Mouse (Mus musculus): ENCODE measurements around the gene Vasp. TPM values are rescaled to one million over a fixed set of nuclear protein-coding genes. Genes with fewer than 3 reads are reported as not detected.

Gene Vasp
- polyA plus RNA-seq, 1 experiment from 2014 or later = 57.6 TPM

GRCm38 (mm10) chr7:19253437-19253836 lies 18.2 kb downstream of the Vasp start:
- no peaks in the 10 kb centered on the region for H3K4me1 ChIP-seq (ENCODE audit: control insufficient read depth, insufficient read depth, low read length)
- H3K36me3 ChIP-seq (ENCODE audit: control insufficient read depth, insufficient read depth, low read length) = peaks cover 7% of the 10 kb centered on the region; the same call in 1 of the 2 replicates
- WGBS = 73% methylated on average over 5 of the region's 5 CpGs
- no peak overlapping the region for H3K27ac ChIP-seq (ENCODE audit: low read depth, low read length)
- no peak overlapping the region for H3K4me2 ChIP-seq (ENCODE audit: low read depth)
- DNase-seq (ENCODE audit: low spot score) (no peak), ATAC-seq (ENCODE audit: insufficient read depth, low FRiP score, low TSS enrichment) (no peak)
- H3K9me3 ChIP-seq (ENCODE audit: control insufficient read depth, low read length) = no peaks in the 10 kb centered on the region
- H3K4me3 ChIP-seq (ENCODE audit: low read depth, low read length) = no peak overlapping the region
- H3K9ac ChIP-seq (ENCODE audit: low read length) = no peak overlapping the region
- H3K27me3 ChIP-seq (ENCODE audit: control insufficient read depth, insufficient read depth, low read length) = no peaks in the 10 kb centered on the region

GRCm38 (mm10) chr7:19252078-19252477 lies 19.5 kb downstream of the Vasp start:
- Histone ChIP-seq H3K9ac (ENCODE audit: low read length) (no peak overlapping the region), H3K4me3 (ENCODE audit: low read depth, low read length) (no peak overlapping the region), H3K27ac (ENCODE audit: low read depth, low read length) (no peak overlapping the region), H3K27me3 (ENCODE audit: control insufficient read depth, insufficient read depth, low read length) (no peaks in the 10 kb centered on the region), H3K4me2 (ENCODE audit: low read depth) (no peak overlapping the region), H3K36me3 (ENCODE audit: control insufficient read depth, insufficient read depth, low read length) (peaks cover 5% of the 10 kb centered on the region; the same call in 1 of the 2 replicates), H3K4me1 (ENCODE audit: control insufficient read depth, insufficient read depth, low read length) (no peaks in the 10 kb centered on the region), H3K9me3 (ENCODE audit: control insufficient read depth, low read length) (no peaks in the 10 kb centered on the region)
- WGBS = 81% methylated on average over 4 of the region's 4 CpGs
- ATAC-seq (ENCODE audit: insufficient read depth, low FRiP score, low TSS enrichment) (no peak), DNase-seq (ENCODE audit: low spot score) (no peak)

DNA sequence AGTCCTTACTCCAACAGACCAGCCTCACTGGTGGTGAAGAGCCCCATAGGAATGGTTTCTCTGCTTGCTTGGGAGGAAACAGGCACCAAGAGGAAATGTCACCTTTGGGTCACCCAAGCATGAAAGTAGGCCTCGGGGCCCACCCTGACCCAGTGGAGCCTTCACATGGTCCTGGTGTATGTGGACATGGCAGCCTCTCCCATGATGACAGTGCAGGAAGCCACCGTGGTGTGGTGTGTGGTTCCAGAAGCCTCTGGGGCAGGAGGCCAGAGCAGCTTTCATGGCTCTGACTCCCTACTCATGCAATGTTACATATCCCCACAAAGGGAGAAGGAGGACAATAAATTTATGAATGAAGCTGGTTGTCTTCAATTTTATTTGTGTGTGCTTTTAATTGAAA lies 24.1 kb downstream of the Vasp start:
- H3K4me1 ChIP-seq (ENCODE audit: control insufficient read depth, insufficient read depth, low read length) = no peaks in the 10 kb centered on the region
- H3K27me3 ChIP-seq (ENCODE audit: control insufficient read depth, insufficient read depth, low read length) = no peaks in the 10 kb centered on the region
- H3K4me2 ChIP-seq (ENCODE audit: low read depth) = no peak overlapping the region
- no peak overlapping the region for H3K9ac ChIP-seq (ENCODE audit: low read length)
- H3K9me3 ChIP-seq (ENCODE audit: control insufficient read depth, low read length) = no peaks in the 10 kb centered on the region
- H3K27ac ChIP-seq (ENCODE audit: low read depth, low read length) = no peak overlapping the region
- H3K36me3 ChIP-seq (ENCODE audit: control insufficient read depth, insufficient read depth, low read length) = peaks cover 2% of the 10 kb centered on the region; the same call in 1 of the 2 replicates
- ATAC-seq (ENCODE audit: insufficient read depth, low FRiP score, low TSS enrichment) = no peak
- H3K4me3 ChIP-seq (ENCODE audit: low read depth, low read length) = no peak overlapping the region
- 95% methylated on average over 2 of the region's 2 CpGs for WGBS
- DNase-seq (ENCODE audit: low spot score) = no peak

- H3K27ac ChIP-seq (ENCODE audit: low read depth, low read length) = no peak overlapping the region
- no peak overlapping the region for H3K4me2 ChIP-seq (ENCODE audit: low read depth)
- H3K36me3 ChIP-seq (ENCODE audit: control insufficient read depth, insufficient read depth, low read length) = peaks cover 2% of the 10 kb centered on the region; the same call in 1 of the 2 replicates
- no peaks in the 10 kb centered on the region for H3K9me3 ChIP-seq (ENCODE audit: control insufficient read depth, low read length)
- no peak for ATAC-seq (ENCODE audit: insufficient read depth, low FRiP score, low TSS enrichment)
- WGBS = 92% methylated on average over 1 of the region's 1 CpGs
- DNase-seq (ENCODE audit: low spot score) = no peak
- no peak overlapping the region for H3K9ac ChIP-seq (ENCODE audit: low read length)
- no peaks in the 10 kb centered on the region for H3K27me3 ChIP-seq (ENCODE audit: control insufficient read depth, insufficient read depth, low read length)
- no peaks in the 10 kb centered on the region for H3K4me1 ChIP-seq (ENCODE audit: control insufficient read depth, insufficient read depth, low read length)
- H3K4me3 ChIP-seq (ENCODE audit: low read depth, low read length) = no peak overlapping the region
Observed at GRCm38 (mm10) chr7:19246855-19247254, 24.8 kb downstream of the Vasp start.

- Histone ChIP-seq H3K36me3 (ENCODE audit: control insufficient read depth, insufficient read depth, low read length) (peaks cover 2% of the 10 kb centered on the region; the same call in 1 of the 2 replicates), H3K27ac (ENCODE audit: low read depth, low read length) (no peak overlapping the region)
- WGBS = 91% methylated on average over 3 of the region's 3 CpGs
Observed at GRCm38 (mm10) chr7:19245083-19245482, 26.5 kb downstream of the Vasp start.

DNA sequence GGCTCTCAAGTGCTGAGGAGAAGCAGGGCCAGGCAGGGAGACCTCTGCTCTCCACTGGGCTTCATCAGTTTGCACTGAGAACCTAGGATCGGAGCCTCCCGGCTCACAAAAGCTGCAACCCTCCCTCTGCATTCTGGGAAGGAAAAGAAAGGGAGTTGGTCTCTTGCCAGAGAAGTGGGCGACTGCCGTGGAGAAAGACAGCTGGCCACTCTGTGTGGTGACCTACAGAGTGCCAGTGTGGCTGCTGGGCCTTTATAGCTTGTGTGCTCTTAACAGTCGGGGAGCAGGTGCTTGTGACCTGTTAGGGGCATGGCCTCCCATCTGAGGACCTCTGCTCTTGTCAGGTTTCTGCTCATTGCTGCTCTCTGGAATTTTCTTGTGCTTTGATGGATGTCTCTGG lies 27.8 kb downstream of the Vasp start:
- Histone ChIP-seq H3K27me3 (ENCODE audit: control insufficient read depth, insufficient read depth, low read length) (no peaks in the 10 kb centered on the region), H3K36me3 (ENCODE audit: control insufficient read depth, insufficient read depth, low read length) (0 out of 2 replicates have a peak, but pooled peaks cover 2% of the 10 kb centered on the region), H3K27ac (ENCODE audit: low read depth, low read length) (no peak overlapping the region), H3K4me1 (ENCODE audit: control insufficient read depth, insufficient read depth, low read length) (no peaks in the 10 kb centered on the region; the same call in 1 of the 2 replicates), H3K4me2 (ENCODE audit: low read depth) (no peak overlapping the region), H3K4me3 (ENCODE audit: low read depth, low read length) (no peak overlapping the region), H3K9me3 (ENCODE audit: control insufficient read depth, low read length) (no peaks in the 10 kb centered on the region), H3K9ac (ENCODE audit: low read length) (no peak overlapping the region)
- WGBS = 86% methylated on average over 5 of the region's 5 CpGs
- ATAC-seq (ENCODE audit: insufficient read depth, low FRiP score, low TSS enrichment) = no peak
- DNase-seq (ENCODE audit: low spot score) = no peak

More at GRCm38 (mm10) chr7:19245083-19245482, 26.5 kb downstream of the Vasp start:
- H3K4me3 ChIP-seq (ENCODE audit: low read depth, low read length) = no peak overlapping the region
- H3K27me3 ChIP-seq (ENCODE audit: control insufficient read depth, insufficient read depth, low read length) = no peaks in the 10 kb centered on the region
- ATAC-seq (ENCODE audit: insufficient read depth, low FRiP score, low TSS enrichment) = no peak
- no peak overlapping the region for H3K9ac ChIP-seq (ENCODE audit: low read length)
- H3K4me1 ChIP-seq (ENCODE audit: control insufficient read depth, insufficient read depth, low read length) = no peaks in the 10 kb centered on the region
- no peaks in the 10 kb centered on the region for H3K9me3 ChIP-seq (ENCODE audit: control insufficient read depth, low read length)
- DNase-seq (ENCODE audit: low spot score) = no peak
- no peak overlapping the region for H3K4me2 ChIP-seq (ENCODE audit: low read depth)

GRCm38 (mm10) chr7:19242005-19242404 lies 29.6 kb downstream of the Vasp start:
- no peak for ATAC-seq (ENCODE audit: insufficient read depth, low FRiP score, low TSS enrichment)
- Histone ChIP-seq H3K4me3 (ENCODE audit: low read depth, low read length) (no peak overlapping the region), H3K27ac (ENCODE audit: low read depth, low read length) (no peak overlapping the region), H3K36me3 (ENCODE audit: control insufficient read depth, insufficient read depth, low read length) (no peaks in the 10 kb centered on the region), H3K9ac (ENCODE audit: low read length) (no peak overlapping the region), H3K27me3 (ENCODE audit: control insufficient read depth, insufficient read depth, low read length) (no peaks in the 10 kb centered on the region), H3K4me2 (ENCODE audit: low read depth) (no peak overlapping the region), H3K9me3 (ENCODE audit: control insufficient read depth, low read length) (no peaks in the 10 kb centered on the region), H3K4me1 (ENCODE audit: control insufficient read depth, insufficient read depth, low read length) (no peaks in the 10 kb centered on the region; the same call in 1 of the 2 replicates)
- no peak for DNase-seq (ENCODE audit: low spot score)
- 96% methylated on average over 1 of the region's 1 CpGs for WGBS

DNA sequence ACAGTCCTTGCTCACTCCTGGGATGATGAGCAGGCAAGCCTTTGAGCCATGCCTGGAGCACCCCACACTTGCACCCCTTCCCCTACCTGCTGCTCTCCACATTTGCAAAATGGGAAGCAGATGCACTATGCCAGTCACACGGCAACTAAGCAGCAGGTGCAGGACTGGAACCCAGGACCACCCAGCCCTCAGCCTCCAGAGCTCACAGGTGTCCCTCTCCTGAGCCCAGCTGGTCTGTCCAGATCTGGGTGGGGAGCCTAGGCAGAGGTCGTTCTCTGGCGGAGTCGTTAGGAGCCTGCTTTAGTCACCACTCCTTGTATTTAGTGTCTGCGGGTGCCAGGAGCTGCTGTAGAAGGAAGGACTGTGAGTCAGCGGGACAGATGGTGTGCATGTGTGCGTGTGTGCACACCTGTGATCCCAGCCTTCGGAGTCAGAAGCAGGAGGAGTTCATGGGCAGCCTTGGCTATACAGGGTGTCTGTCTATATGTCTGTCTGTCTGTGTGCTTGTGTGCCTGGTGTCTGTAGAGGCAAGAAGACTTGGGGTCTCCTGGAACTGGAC lies 30.6 kb downstream of the Vasp start:
- no peak overlapping the region for H3K27ac ChIP-seq (ENCODE audit: low read depth, low read length)
- H3K4me2 ChIP-seq (ENCODE audit: low read depth) = no peak overlapping the region
- no peaks in the 10 kb centered on the region; the same call in 1 of the 2 replicates for H3K4me1 ChIP-seq (ENCODE audit: control insufficient read depth, insufficient read depth, low read length)
- DNase-seq (ENCODE audit: low spot score) (no peak), ATAC-seq (ENCODE audit: insufficient read depth, low FRiP score, low TSS enrichment) (no peak)
- H3K9me3 ChIP-seq (ENCODE audit: control insufficient read depth, low read length) = no peaks in the 10 kb centered on the region
- H3K9ac ChIP-seq (ENCODE audit: low read length) = no peak overlapping the region
- 84% methylated on average over 8 of the region's 8 CpGs for WGBS
- H3K36me3 ChIP-seq (ENCODE audit: control insufficient read depth, insufficient read depth, low read length) = no peaks in the 10 kb centered on the region
- no peak overlapping the region for H3K4me3 ChIP-seq (ENCODE audit: low read depth, low read length)
- H3K27me3 ChIP-seq (ENCODE audit: control insufficient read depth, insufficient read depth, low read length) = no peaks in the 10 kb centered on the region

GRCm38 (mm10) chr7:19239986-19240385 lies 31.6 kb downstream of the Vasp start:
- 61% methylated on average over 4 of the region's 4 CpGs for WGBS
- Histone ChIP-seq H3K27ac (ENCODE audit: low read depth, low read length) (no peak overlapping the region), H3K27me3 (ENCODE audit: control insufficient read depth, insufficient read depth, low read length) (no peaks in the 10 kb centered on the region), H3K4me3 (ENCODE audit: low read depth, low read length) (no peak overlapping the region), H3K36me3 (ENCODE audit: control insufficient read depth, insufficient read depth, low read length) (no peaks in the 10 kb centered on the region), H3K9me3 (ENCODE audit: control insufficient read depth, low read length) (no peaks in the 10 kb centered on the region), H3K9ac (ENCODE audit: low read length) (no peak overlapping the region), H3K4me2 (ENCODE audit: low read depth) (no peak overlapping the region), H3K4me1 (ENCODE audit: control insufficient read depth, insufficient read depth, low read length) (no peaks in the 10 kb centered on the region; the same call in 1 of the 2 replicates)
- ATAC-seq (ENCODE audit: insufficient read depth, low FRiP score, low TSS enrichment) (no peak), DNase-seq (ENCODE audit: low spot score) (no peak)
